ENCODE assay signal across 19 mouse cellular contexts in genomic region chr5:139812398-139813125, GRCm38 (mm10). TPM values are rescaled to one million over a fixed set of nuclear protein-coding genes. Genes with fewer than 3 reads are reported as not detected.
DNase-seq lines count a peak whose midpoint lies in the region; ATAC-seq lines count a peak whose summit lies in the region.
"Had no signal": no experiment of that assay in that cellular context is flagged by ENCODE, and none has a peak within 500 bp of the region (broad histone marks: within the 10 kb centered on the region; RNA-seq: fewer than 3 reads in every experiment).

No protein-coding gene starts in this region.

- H3K27me3 ChIP-seq in heart, embryonic 10.5 days (ENCODE audit: insufficient read depth, poor library complexity, severe bottlenecking), result peaks cover 36% of the 10 kb centered on the region
- H3K27me3 ChIP-seq in lung, embryonic 16.5 days (ENCODE audit: control insufficient read depth, insufficient read depth, low read depth, low read length), result peaks cover 10% of the 10 kb centered on the region
- H3K27me3 ChIP-seq in limb, embryonic 10.5 days (ENCODE audit: low read depth, poor library complexity, severe bottlenecking), result peaks cover 54% of the 10 kb centered on the region
- 0 out of 2 replicates have a peak, but pooled peaks cover 5% of the 10 kb centered on the region for H3K27me3 ChIP-seq in stomach, embryonic 15.5 days (replicated peaks)

- no peak for DNase-seq in heart, embryonic 10.5 days (ENCODE audit: low spot score)
- DNase-seq in heart, postnatal 4 days, result no peak
- no peak for DNase-seq in lung, postnatal 14 days
- no peak for DNase-seq in limb, embryonic 10.5 days (ENCODE audit: low spot score)
- DNase-seq in gastrocnemius, postnatal 36 days, result no peak
- no peak for DNase-seq in cerebellum, postnatal 14 days
- DNase-seq: adrenal gland, postnatal 14 days; cerebellum, adult 9-11 months; heart, postnatal 36 days had no signal

- no peaks in the 10 kb centered on the region for H3K9me3 ChIP-seq in heart, embryonic 10.5 days
- H3K9me3 ChIP-seq in lung, embryonic 16.5 days (ENCODE audit: control insufficient read depth, low read length), result no peaks in the 10 kb centered on the region
- no peaks in the 10 kb centered on the region for H3K9me3 ChIP-seq in limb, embryonic 10.5 days (replicated peaks)
- H3K9me3 ChIP-seq in stomach, embryonic 15.5 days, result no peaks in the 10 kb centered on the region

- H3K27ac ChIP-seq in heart, embryonic 10.5 days, result peak overlapping the region; percentile 62; the same call in 1 of the 2 replicates
- H3K27ac ChIP-seq in lung, embryonic 16.5 days (ENCODE audit: low read length), result no peak overlapping the region
- 0 out of 2 replicates have a peak overlapping the region, but pooled peaks have one; percentile 2 for H3K27ac ChIP-seq in limb, embryonic 10.5 days
- H3K27ac ChIP-seq in stomach, embryonic 15.5 days, result 0 out of 2 replicates have a peak overlapping the region, but pooled peaks have one; percentile 26

- H3K4me3 ChIP-seq in heart, embryonic 10.5 days, result peak overlapping the region; percentile 30
- H3K4me3 ChIP-seq in lung, embryonic 16.5 days (ENCODE audit: low read length), result no peak overlapping the region
- no peak overlapping the region for H3K4me3 ChIP-seq in limb, embryonic 10.5 days
- H3K4me3 ChIP-seq in stomach, embryonic 15.5 days (replicated peaks), result peak overlapping the region; percentile 40
- H3K4me3 ChIP-seq: myocyte had no signal

- peak overlapping the region; percentile 75 for H3K9ac ChIP-seq in lung, embryonic 16.5 days (ENCODE audit: low read length)
- H3K9ac ChIP-seq in stomach, embryonic 15.5 days, result no peak overlapping the region

- H3K4me2 ChIP-seq in lung, embryonic 16.5 days (ENCODE audit: low read depth, low read length), result no peak overlapping the region; the same call in 1 of the 2 replicates
- peak overlapping the region; percentile 43 for H3K4me2 ChIP-seq in stomach, embryonic 15.5 days
- H3K4me2 ChIP-seq: midbrain, embryonic 11.5 days had no signal

- H3K36me3 ChIP-seq in heart, embryonic 10.5 days, result no peaks in the 10 kb centered on the region
- peaks cover 3% of the 10 kb centered on the region; the same call in 1 of the 2 replicates for H3K36me3 ChIP-seq in lung, embryonic 16.5 days (ENCODE audit: control insufficient read depth, insufficient read depth, low read length)
- no peaks in the 10 kb centered on the region for H3K36me3 ChIP-seq in limb, embryonic 10.5 days
- no peaks in the 10 kb centered on the region for H3K36me3 ChIP-seq in stomach, embryonic 15.5 days

- H3K4me1 ChIP-seq in heart, embryonic 10.5 days, result peaks cover 34% of the 10 kb centered on the region
- peaks cover 3% of the 10 kb centered on the region; the same call in 1 of the 2 replicates for H3K4me1 ChIP-seq in lung, embryonic 16.5 days (replicated peaks; ENCODE audit: control insufficient read depth, insufficient read depth, low read length)
- peaks cover 10% of the 10 kb centered on the region for H3K4me1 ChIP-seq in limb, embryonic 10.5 days
- H3K4me1 ChIP-seq in stomach, embryonic 15.5 days, result peaks cover 5% of the 10 kb centered on the region; the same call in 1 of the 2 replicates

- intact Hi-C loops in gastrocnemius, postnatal 36 days (cut with DNase I), result no loop called here

- WGBS in heart, embryonic 10.5 days, result 63% methylated on average over 20 of the region's 20 CpGs
- WGBS in lung, embryonic 16.5 days, result 52% methylated on average over 20 of the region's 20 CpGs
- WGBS in limb, embryonic 10.5 days, result 65% methylated on average over 20 of the region's 20 CpGs
- 57% methylated on average over 20 of the region's 20 CpGs for WGBS in stomach, embryonic 15.5 days

- no peak for ATAC-seq in lung, embryonic 16.5 days (ENCODE audit: low read depth)
- no peak for ATAC-seq in stomach, embryonic 15.5 days (ENCODE audit: insufficient read depth, low FRiP score, low read depth)
- ATAC-seq: inflammation-experienced regulatory T-cells, adult 6 months had no signal

RNA-seq across cellular contexts. Expression of gene Tmem184a, which starts 7.2 kb away (rescaled TPM):
- polyA plus RNA-seq in heart, embryonic 10.5 days (2016; fragmentation: Nextera tagmentation; extraction: Ambion mirVana), result 2.8 and 3.6 TPM in 2 replicates
- total RNA-seq in heart, postnatal 4 days (2021), result under 1 TPM; 0.07 to 0.14 TPM
- polyA plus RNA-seq in lung, embryonic 16.5 days (2015; fragmentation: Nextera tagmentation; extraction: Ambion mirVana), result 13.9 and 14.6 TPM in 2 replicates
- polyA plus RNA-seq in limb, embryonic 10.5 days (2016; fragmentation: Nextera tagmentation; extraction: Ambion mirVana), result 2.1 and 2.2 TPM in 2 replicates
- 27.8 and 32.3 TPM in 2 replicates for polyA plus RNA-seq in stomach, embryonic 15.5 days (2015; fragmentation: Nextera tagmentation; extraction: Ambion mirVana)
- total RNA-seq in gastrocnemius, postnatal 36 days (2021), result 1 to 10 TPM in 1 of 2 experiments, under 1 TPM in 1; 0.96 to 1.4 TPM
- total RNA-seq: heart, postnatal 36 days had no signal

RNA-seq across cellular contexts. Expression of gene Gm26938, which starts 13.6 kb away (rescaled TPM):
- polyA plus RNA-seq in heart, embryonic 10.5 days (2016; fragmentation: Nextera tagmentation; extraction: Ambion mirVana), result not detected in 2 replicates
- total RNA-seq in heart, postnatal 4 days (2021), result not detected
- polyA plus RNA-seq in lung, embryonic 16.5 days (2015; fragmentation: Nextera tagmentation; extraction: Ambion mirVana), result not detected in 2 replicates
- not detected in 2 replicates for polyA plus RNA-seq in limb, embryonic 10.5 days (2016; fragmentation: Nextera tagmentation; extraction: Ambion mirVana)
- polyA plus RNA-seq in stomach, embryonic 15.5 days (2015; fragmentation: Nextera tagmentation; extraction: Ambion mirVana), result not detected in 2 replicates
- not detected for total RNA-seq in gastrocnemius, postnatal 36 days (2021)
- total RNA-seq: adrenal gland, postnatal 14 days; gastrocnemius, postnatal 4 days; heart, postnatal 36 days; left cerebral cortex, adult 18-20 months; liver, adult 2 months; MEL had no signal
- polyA plus RNA-seq: frontal cortex, adult 2 months; inflammation-experienced regulatory T-cells, adult 6 months; liver, adult 2 months; midbrain, embryonic 11.5 days; myocyte had no signal

RNA-seq across cellular contexts. Expression of gene Psmg3, which starts 14.1 kb away (rescaled TPM):
- polyA plus RNA-seq in heart, embryonic 10.5 days (2016; fragmentation: Nextera tagmentation; extraction: Ambion mirVana), result 57.0 and 76.5 TPM in 2 replicates
- 10 to 100 TPM; 12.2 to 15.2 TPM for total RNA-seq in heart, postnatal 4 days (2021)
- 69.5 and 75.9 TPM in 2 replicates for polyA plus RNA-seq in lung, embryonic 16.5 days (2015; fragmentation: Nextera tagmentation; extraction: Ambion mirVana)
- polyA plus RNA-seq in limb, embryonic 10.5 days (2016; fragmentation: Nextera tagmentation; extraction: Ambion mirVana), result 89.9 and 116 TPM in 2 replicates
- polyA plus RNA-seq in stomach, embryonic 15.5 days (2015; fragmentation: Nextera tagmentation; extraction: Ambion mirVana), result 73.5 and 74.9 TPM in 2 replicates
- total RNA-seq in gastrocnemius, postnatal 36 days (2021), result 1 to 10 TPM; 6.7 to 8.7 TPM

RNA-seq across cellular contexts. Expression of gene Mafk, which starts 21.2 kb away (rescaled TPM):
- 20.7 and 25.1 TPM in 2 replicates for polyA plus RNA-seq in heart, embryonic 10.5 days (2016; fragmentation: Nextera tagmentation; extraction: Ambion mirVana)
- 10 to 100 TPM; 28.1 to 29.1 TPM for total RNA-seq in heart, postnatal 4 days (2021)
- polyA plus RNA-seq in lung, embryonic 16.5 days (2015; fragmentation: Nextera tagmentation; extraction: Ambion mirVana), result 15.3 and 16.3 TPM in 2 replicates
- polyA plus RNA-seq in limb, embryonic 10.5 days (2016; fragmentation: Nextera tagmentation; extraction: Ambion mirVana), result 7.1 and 8.1 TPM in 2 replicates
- 16.1 and 18.3 TPM in 2 replicates for polyA plus RNA-seq in stomach, embryonic 15.5 days (2015; fragmentation: Nextera tagmentation; extraction: Ambion mirVana)
- total RNA-seq in gastrocnemius, postnatal 36 days (2021), result 10 to 100 TPM; 16.6 to 21.4 TPM

RNA-seq across cellular contexts. Expression of gene Ints1, which starts 37.1 kb away (rescaled TPM):
- polyA plus RNA-seq in heart, embryonic 10.5 days (2016; fragmentation: Nextera tagmentation; extraction: Ambion mirVana), result 30.3 and 31.3 TPM in 2 replicates
- total RNA-seq in heart, postnatal 4 days (2021), result 10 to 100 TPM; 50.6 to 54.8 TPM
- polyA plus RNA-seq in lung, embryonic 16.5 days (2015; fragmentation: Nextera tagmentation; extraction: Ambion mirVana), result 21.9 and 24.6 TPM in 2 replicates
- polyA plus RNA-seq in limb, embryonic 10.5 days (2016; fragmentation: Nextera tagmentation; extraction: Ambion mirVana), result 42.5 and 43.7 TPM in 2 replicates
- 19.2 and 21.3 TPM in 2 replicates for polyA plus RNA-seq in stomach, embryonic 15.5 days (2015; fragmentation: Nextera tagmentation; extraction: Ambion mirVana)
- total RNA-seq in gastrocnemius, postnatal 36 days (2021), result 10 to 100 TPM; 27.4 to 31.2 TPM

Comparison
In these comparisons a context has a peak if more than half of its experiments do, and no peak if none do; other contexts are left out.
1. H3K4me3 ChIP-seq: peak in heart, embryonic 10.5 days (single experiment) and stomach, embryonic 15.5 days (single experiment); none in lung, embryonic 16.5 days (single experiment) and limb, embryonic 10.5 days (single experiment).